9 mouse cellular contexts compared by ENCODE assay signal in the genomic region with DNA sequence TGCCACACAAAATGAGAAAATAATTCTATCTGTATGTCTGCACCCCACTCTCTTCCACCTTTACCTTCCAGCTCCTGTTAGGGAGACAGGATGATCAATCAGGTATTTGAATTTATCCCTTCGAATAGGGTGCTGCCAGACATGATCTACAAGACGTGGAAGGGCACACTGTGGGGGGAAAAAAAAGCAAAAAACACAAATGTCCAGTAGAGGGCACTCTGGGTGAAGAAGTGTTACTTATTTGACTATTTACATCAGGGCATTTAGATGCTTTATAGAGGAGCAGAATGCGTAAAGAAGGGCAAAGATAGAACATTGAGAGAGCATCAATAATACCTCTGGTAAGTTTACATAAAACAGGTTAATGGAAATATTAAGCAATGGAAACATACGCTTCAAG. TPM values are rescaled to one million over a fixed set of nuclear protein-coding genes. Genes with fewer than 3 reads are reported as not detected.
DNase-seq lines count a peak whose midpoint lies in the region; ATAC-seq and TF ChIP-seq lines count a peak whose summit lies in the region.
"Had no signal": no experiment of that assay in that cellular context is flagged by ENCODE, and none has a peak within 500 bp of the region (broad histone marks: within the 10 kb centered on the region; RNA-seq: fewer than 3 reads in every experiment).

No protein-coding gene starts in this region.

- TF ChIP-seq CTCF in cortical plate, adult 2 months (IDR thresholded peaks at IDR 0.05; ENCODE audit: extremely low read depth, insufficient read depth, low read length) = peak; percentile 27; the same call in 1 of the 2 replicates

- DNase-seq in hindbrain, embryonic 11.5 days (ENCODE audit: low spot score) = peak; percentile 47
- peak; percentile 81 for DNase-seq in 3T3-L1 (ENCODE audit: low read depth, low spot score)
- peak; percentile 64 for DNase-seq in lung, postnatal 14 days
- DNase-seq: liver, embryonic 13.5 days had no signal

- H3K9ac ChIP-seq in hindbrain, embryonic 11.5 days (ENCODE audit: low read depth, low read length) = no peak overlapping the region
- no peak overlapping the region for H3K9ac ChIP-seq in hindbrain, embryonic 12.5 days
- no peak overlapping the region for H3K9ac ChIP-seq in intestine, embryonic 16.5 days (ENCODE audit: low read depth, low read length)
- H3K9ac ChIP-seq: liver, embryonic 13.5 days had no signal

- H3K4me1 ChIP-seq in hindbrain, embryonic 11.5 days (replicated peaks; ENCODE audit: control insufficient read depth, insufficient read depth, low read length) = no peaks in the 10 kb centered on the region
- no peaks in the 10 kb centered on the region; the same call in 1 of the 2 replicates for H3K4me1 ChIP-seq in hindbrain, embryonic 12.5 days
- no peaks in the 10 kb centered on the region for H3K4me1 ChIP-seq in cortical plate, adult 2 months (ENCODE audit: control insufficient read depth, insufficient read depth, low read length)
- H3K4me1 ChIP-seq in intestine, embryonic 16.5 days (ENCODE audit: control insufficient read depth, insufficient read depth, low read length) = peaks cover 5% of the 10 kb centered on the region; the same call in 1 of the 2 replicates

- H3K36me3 ChIP-seq in hindbrain, embryonic 11.5 days (ENCODE audit: control insufficient read depth, insufficient read depth, low read length) = no peaks in the 10 kb centered on the region
- H3K36me3 ChIP-seq in hindbrain, embryonic 12.5 days = no peaks in the 10 kb centered on the region
- H3K36me3 ChIP-seq in intestine, embryonic 16.5 days (ENCODE audit: control insufficient read depth, insufficient read depth, low read length) = no peaks in the 10 kb centered on the region
- H3K36me3 ChIP-seq: liver, embryonic 13.5 days had no signal

- no peak for ATAC-seq in hindbrain, embryonic 11.5 days (ENCODE audit: low FRiP score)
- ATAC-seq in hindbrain, embryonic 12.5 days (ENCODE audit: low FRiP score) = no peak
- ATAC-seq in CD4-positive, CD25-positive, alpha-beta regulatory T cell, adult 4 months = peak; percentile 40
- ATAC-seq in megakaryocyte-erythroid progenitor cell, adult 5-6 weeks (replicated peaks; ENCODE audit: low FRiP score, low TSS enrichment, poor library complexity, severe bottlenecking) = no peak
- ATAC-seq in intestine, embryonic 16.5 days = no peak

- WGBS in hindbrain, embryonic 11.5 days = 59% methylated on average over 4 of the region's 4 CpGs
- WGBS in hindbrain, embryonic 12.5 days = 64% methylated on average over 4 of the region's 4 CpGs
- WGBS in intestine, embryonic 16.5 days = 60% methylated on average over 4 of the region's 4 CpGs

- H3K27ac ChIP-seq in hindbrain, embryonic 11.5 days (ENCODE audit: low read depth, low read length) = no peak overlapping the region
- H3K27ac ChIP-seq in hindbrain, embryonic 12.5 days = no peak overlapping the region
- H3K27ac ChIP-seq in cortical plate, adult 2 months (ENCODE audit: insufficient read depth, low read length) = no peak overlapping the region
- no peak overlapping the region for H3K27ac ChIP-seq in intestine, embryonic 16.5 days (ENCODE audit: low read length)
- H3K27ac ChIP-seq: liver, embryonic 13.5 days had no signal

- H3K27me3 ChIP-seq in hindbrain, embryonic 11.5 days (ENCODE audit: control insufficient read depth, insufficient read depth, low read length) = no peaks in the 10 kb centered on the region
- no peaks in the 10 kb centered on the region for H3K27me3 ChIP-seq in hindbrain, embryonic 12.5 days
- no peaks in the 10 kb centered on the region for H3K27me3 ChIP-seq in intestine, embryonic 16.5 days (replicated peaks; ENCODE audit: control insufficient read depth, insufficient read depth, low read length)
- H3K27me3 ChIP-seq: liver, embryonic 13.5 days had no signal

- no peak for TF ChIP-seq POLR2A in cortical plate, adult 2 months (IDR thresholded peaks at IDR 0.05; ENCODE audit: extremely low read depth, insufficient read depth, low read length)

- H3K4me3 ChIP-seq in hindbrain, embryonic 11.5 days (ENCODE audit: low read depth, low read length) = no peak overlapping the region
- no peak overlapping the region for H3K4me3 ChIP-seq in hindbrain, embryonic 12.5 days
- no peak overlapping the region for H3K4me3 ChIP-seq in cortical plate, adult 2 months (ENCODE audit: insufficient read depth, low read length)
- H3K4me3 ChIP-seq in intestine, embryonic 16.5 days (ENCODE audit: low read length) = no peak overlapping the region
- H3K4me3 ChIP-seq: liver, embryonic 13.5 days had no signal

- H3K4me2 ChIP-seq in hindbrain, embryonic 11.5 days (replicated peaks; ENCODE audit: low read depth, low read length) = no peak overlapping the region
- no peak overlapping the region for H3K4me2 ChIP-seq in hindbrain, embryonic 12.5 days (replicated peaks)
- H3K4me2 ChIP-seq in intestine, embryonic 16.5 days (ENCODE audit: low read depth, low read length) = no peak overlapping the region
- H3K4me2 ChIP-seq: liver, embryonic 13.5 days had no signal

- H3K9me3 ChIP-seq in hindbrain, embryonic 11.5 days (ENCODE audit: control insufficient read depth, low read length) = no peaks in the 10 kb centered on the region
- H3K9me3 ChIP-seq in hindbrain, embryonic 12.5 days (replicated peaks) = no peaks in the 10 kb centered on the region
- H3K9me3 ChIP-seq in intestine, embryonic 16.5 days (ENCODE audit: control insufficient read depth, low read length) = no peaks in the 10 kb centered on the region
- H3K9me3 ChIP-seq: liver, embryonic 13.5 days had no signal

RNA-seq across cellular contexts. Expression of gene Axdnd1, which starts 2.8 kb away (rescaled TPM):
- 0.28 TPM in 1 of 2 replicates, not detected in the other for polyA plus RNA-seq in hindbrain, embryonic 11.5 days (2014; fragmentation: Nextera tagmentation; extraction: Ambion mirVana)
- polyA plus RNA-seq in hindbrain, embryonic 12.5 days (2016; fragmentation: Nextera tagmentation; extraction: Ambion mirVana) = 0.27 and 0.67 TPM in 2 replicates
- polyA plus RNA-seq in CD4-positive, CD25-positive, alpha-beta regulatory T cell, adult 4 months (2017; shearing (Covaris generic)) = 1 to 10 TPM in 1 of 2 experiments, under 1 TPM in 1; 0.93 to 1.2 TPM
- 0.49 and 0.77 TPM in 2 replicates for polyA plus RNA-seq in cortical plate, adult 2 months (2012; rRNA removed)
- total RNA-seq in megakaryocyte-erythroid progenitor cell, adult 5-6 weeks (2014; fragmentation: Nextera tagmentation) = not detected in 2 replicates
- 0.80 TPM in 1 of 2 replicates, not detected in the other for total RNA-seq in megakaryocyte-erythroid progenitor cell, adult 5-6 weeks (2017)
- 0.16 and 0.29 TPM in 2 replicates for polyA plus RNA-seq in intestine, embryonic 16.5 days (2015; fragmentation: Nextera tagmentation; extraction: Ambion mirVana)
- polyA plus RNA-seq: liver, embryonic 13.5 days had no signal

RNA-seq across cellular contexts. Expression of gene Gm2000, which starts 52.3 kb away (rescaled TPM):
- 905 and 930 TPM in 2 replicates for polyA plus RNA-seq in hindbrain, embryonic 11.5 days (2014; fragmentation: Nextera tagmentation; extraction: Ambion mirVana)
- polyA plus RNA-seq in hindbrain, embryonic 12.5 days (2016; fragmentation: Nextera tagmentation; extraction: Ambion mirVana) = 612 and 684 TPM in 2 replicates
- 1,000 to 10,000 TPM; 2,130 to 3,550 TPM for polyA plus RNA-seq in CD4-positive, CD25-positive, alpha-beta regulatory T cell, adult 4 months (2017; shearing (Covaris generic))
- polyA plus RNA-seq in cortical plate, adult 2 months (2012; rRNA removed) = 51.0 and 55.6 TPM in 2 replicates
- 2,229 and 2,448 TPM in 2 replicates for total RNA-seq in megakaryocyte-erythroid progenitor cell, adult 5-6 weeks (2014; fragmentation: Nextera tagmentation)
- total RNA-seq in megakaryocyte-erythroid progenitor cell, adult 5-6 weeks (2017) = 2,854 and 4,203 TPM in 2 replicates
- 759 and 815 TPM in 2 replicates for polyA plus RNA-seq in intestine, embryonic 16.5 days (2015; fragmentation: Nextera tagmentation; extraction: Ambion mirVana)

RNA-seq across cellular contexts. Expression of gene Soat1, which starts 56.0 kb away (rescaled TPM):
- 18.2 and 25.7 TPM in 2 replicates for polyA plus RNA-seq in hindbrain, embryonic 11.5 days (2014; fragmentation: Nextera tagmentation; extraction: Ambion mirVana)
- polyA plus RNA-seq in hindbrain, embryonic 12.5 days (2016; fragmentation: Nextera tagmentation; extraction: Ambion mirVana) = 24.4 and 28.2 TPM in 2 replicates
- polyA plus RNA-seq in CD4-positive, CD25-positive, alpha-beta regulatory T cell, adult 4 months (2017; shearing (Covaris generic)) = 10 to 100 TPM; 56.3 TPM
- 23.4 TPM in 2 replicates for polyA plus RNA-seq in cortical plate, adult 2 months (2012; rRNA removed)
- total RNA-seq in megakaryocyte-erythroid progenitor cell, adult 5-6 weeks (2014; fragmentation: Nextera tagmentation) = 0.22 and 9.6 TPM in 2 replicates
- 1.4 and 6.0 TPM in 2 replicates for total RNA-seq in megakaryocyte-erythroid progenitor cell, adult 5-6 weeks (2017)
- polyA plus RNA-seq in intestine, embryonic 16.5 days (2015; fragmentation: Nextera tagmentation; extraction: Ambion mirVana) = 84.4 and 93.9 TPM in 2 replicates

Comparison
In these comparisons a context has a peak if more than half of its experiments do, and no peak if none do; other contexts are left out.
1. RNA of gene Gm2000, which starts 52.3 kb away (polyA plus RNA-seq): 2,130 to 3,550 TPM in CD4-positive, CD25-positive, alpha-beta regulatory T cell, adult 4 months, 905 to 930 TPM in hindbrain, embryonic 11.5 days, 759 to 815 TPM in intestine, embryonic 16.5 days and 612 to 684 TPM in hindbrain, embryonic 12.5 days; 51.0 to 55.6 TPM in cortical plate, adult 2 months; every median in the first group is over 10 times any median in the second.
2. Peak in every context shown above with its lines, with median percentiles within 50 percentile points of each other: DNase-seq.